Mouse (Mus musculus): ENCODE data around the gene H2al1m. TPM values are rescaled to one million over a fixed set of nuclear protein-coding genes. Genes with fewer than 3 reads are reported as not detected.
"Not testable (repeated sequence)": the region's sequence is repeated elsewhere in the genome, so short reads cannot be mapped to it uniquely, and the experiment has no call there.

H2al1m gene
- polyA plus RNA-seq, 1 experiment from 2014 or later = not detected

- H3K27me3 ChIP-seq = peaks cover 38% of the 10 kb centered on the region
- ChIA-PET CTCF (interaction anchor here (1.7 kb wide), 1 partner anchor 10 kb away, joined by 3 read pairs; no protein-coding TSS in a partner anchor), POLR2A (no interaction called here)
- no peak for ATAC-seq
- in situ Hi-C loops (cut with MboI; ENCODE audit: low pct_unique_long_range_greater_than_20kb) = no loop called here
- no peak for DNase-seq (ENCODE audit: low read depth, low spot score)
- no peak for TF ChIP-seq CTCF (IDR thresholded peaks at IDR 0.05)
These were observed 11.6 kb upstream of the H2al1m start for GRCm38 (mm10) chrX:9271947-9272459.

GRCm38 (mm10) chrX:9272460-9273361, 10.9 kb upstream of the H2al1m start, which contains the start of gene Xk:
Gene Xk (plus strand): TSS chrX:9272756.
- in situ Hi-C loops (cut with MboI; ENCODE audit: low pct_unique_long_range_greater_than_20kb) = no loop called here
- ChIA-PET CTCF (no interaction called here), POLR2A (no interaction called here)
- DNase-seq (ENCODE audit: low read depth, low spot score) = no peak
- TF ChIP-seq CTCF (IDR thresholded peaks at IDR 0.05) = no peak
- peaks cover 37% of the 10 kb centered on the region for H3K27me3 ChIP-seq
- peak; percentile 65 for ATAC-seq

GRCm38 (mm10) chrX:9273377-9274002, 10.1 kb upstream of the H2al1m start:
- DNase-seq (ENCODE audit: low read depth, low spot score) = no peak
- no peak for ATAC-seq
- H3K27me3 ChIP-seq = peaks cover 35% of the 10 kb centered on the region
- in situ Hi-C loops (cut with MboI; ENCODE audit: low pct_unique_long_range_greater_than_20kb) = no loop called here
- ChIA-PET POLR2A (no interaction called here), CTCF (no interaction called here)
- no peak for TF ChIP-seq CTCF (IDR thresholded peaks at IDR 0.05)

- POLR2A ChIA-PET = no interaction called here
- ATAC-seq (no peak), DNase-seq (ENCODE audit: low read depth, low spot score) (no peak)
- CTCF ChIA-PET = no interaction called here
- in situ Hi-C loops (cut with MboI; ENCODE audit: low pct_unique_long_range_greater_than_20kb) = no loop called here
- TF ChIP-seq CTCF (IDR thresholded peaks at IDR 0.05) = no peak
- H3K27me3 ChIP-seq = peaks cover 28% of the 10 kb centered on the region
These were observed 9.2 kb upstream of the H2al1m start for GRCm38 (mm10) chrX:9274321-9274720.

- POLR2A ChIA-PET, ATAC-seq: not testable (repeated sequence)
These were observed 9.7 kb downstream of the H2al1m start for GRCm38 (mm10) chrX:9293140-9293829.

GRCm38 (mm10) chrX:9298413-9298864, 14.9 kb downstream of the H2al1m start:
- DNase-seq (ENCODE audit: low read depth, low spot score) (no peak), ATAC-seq (no peak)
- in situ Hi-C loops (cut with MboI; ENCODE audit: low pct_unique_long_range_greater_than_20kb) = no loop called here
- H3K27me3 ChIP-seq = peaks cover 18% of the 10 kb centered on the region
- peak; percentile 11 for TF ChIP-seq CTCF (IDR thresholded peaks at IDR 0.05)
- CTCF ChIA-PET = no interaction called here
- POLR2A ChIA-PET = no interaction called here

More at GRCm38 (mm10) chrX:9293140-9293829, 9.7 kb downstream of the H2al1m start:
- DNase-seq (ENCODE audit: low read depth, low spot score); CTCF ChIA-PET; H3K27me3 ChIP-seq; in situ Hi-C loops (cut with MboI; ENCODE audit: low pct_unique_long_range_greater_than_20kb): not testable (repeated sequence)

- DNase-seq (ENCODE audit: low read depth, low spot score) (no peak), ATAC-seq (no peak)
- peaks cover 32% of the 10 kb centered on the region for H3K27me3 ChIP-seq
- ChIA-PET CTCF (no interaction called here), POLR2A (no interaction called here)
- in situ Hi-C loops (cut with MboI; ENCODE audit: low pct_unique_long_range_greater_than_20kb) = no loop called here
- no peak for TF ChIP-seq CTCF (IDR thresholded peaks at IDR 0.05)
These were observed 19.2 kb downstream of the H2al1m start for GRCm38 (mm10) chrX:9302791-9303190.

GRCm38 (mm10) chrX:9303455-9303854, 19.9 kb downstream of the H2al1m start:
- CTCF ChIA-PET = no interaction called here
- POLR2A ChIA-PET = no interaction called here
- no peak for DNase-seq (ENCODE audit: low read depth, low spot score)
- no peak for TF ChIP-seq CTCF (IDR thresholded peaks at IDR 0.05)
- in situ Hi-C loops (cut with MboI; ENCODE audit: low pct_unique_long_range_greater_than_20kb) = no loop called here
- H3K27me3 ChIP-seq = peaks cover 38% of the 10 kb centered on the region
- no peak for ATAC-seq

GRCm38 (mm10) chrX:9316457-9316856, 32.9 kb downstream of the H2al1m start:
- POLR2A ChIA-PET; H3K27me3 ChIP-seq; DNase-seq (ENCODE audit: low read depth, low spot score); ATAC-seq; in situ Hi-C loops (cut with MboI; ENCODE audit: low pct_unique_long_range_greater_than_20kb); CTCF ChIA-PET: not testable (repeated sequence)

GRCm38 (mm10) chrX:9327954-9328353, 44.4 kb downstream of the H2al1m start:
- H3K27me3 ChIP-seq; ATAC-seq; CTCF ChIA-PET; POLR2A ChIA-PET; in situ Hi-C loops (cut with MboI; ENCODE audit: low pct_unique_long_range_greater_than_20kb); DNase-seq (ENCODE audit: low read depth, low spot score): not testable (repeated sequence)

- H3K27me3 ChIP-seq; CTCF ChIA-PET; POLR2A ChIA-PET; in situ Hi-C loops (cut with MboI; ENCODE audit: low pct_unique_long_range_greater_than_20kb); ATAC-seq; DNase-seq (ENCODE audit: low read depth, low spot score): not testable (repeated sequence)
These were observed 48.9 kb downstream of the H2al1m start for GRCm38 (mm10) chrX:9332366-9332962.

- ATAC-seq; in situ Hi-C loops (cut with MboI; ENCODE audit: low pct_unique_long_range_greater_than_20kb); CTCF ChIA-PET; POLR2A ChIA-PET; DNase-seq (ENCODE audit: low read depth, low spot score); H3K27me3 ChIP-seq: not testable (repeated sequence)
These were observed 49.5 kb downstream of the H2al1m start for GRCm38 (mm10) chrX:9333035-9333434.

Data from Patski (cell line).